Mouse (Mus musculus): Measurements from ENCODE around the gene Gcgr. TPM values are rescaled to one million over a fixed set of nuclear protein-coding genes. Genes with fewer than 3 reads are reported as not detected.
"Not testable (repeated sequence)": the region's sequence is repeated elsewhere in the genome, so short reads cannot be mapped to it uniquely, and the experiment has no call there.

Gene Gcgr
- total and polyA plus RNA-seq, 3 experiments = not detected

GRCm38 (mm10) chr11:120554834-120555233, 24.3 kb downstream of the Gcgr start:
- peaks cover 0 to 8% of the 10 kb centered on the region in 2 experiments; a peak in 3 of 4 replicates for H3K4me1 ChIP-seq (ENCODE audit: control insufficient read depth in 1 of 2, insufficient read depth in 2 of 2, low read length in 2 of 2)
- H3K27ac ChIP-seq (ENCODE audit: control insufficient read depth, low read depth, low read length) = no peak overlapping the region
- H3K79me2 ChIP-seq (ENCODE audit: control insufficient read depth, insufficient read depth, low read length, poor library complexity) = peaks cover 7% of the 10 kb centered on the region
- no peak for TF ChIP-seq SMC3 (IDR thresholded peaks at IDR 0.05; ENCODE audit: low read depth, low read length)
- no peak for TF ChIP-seq ZKSCAN1 (IDR thresholded peaks at IDR 0.05; ENCODE audit: low read depth, low read length)
- TF ChIP-seq CTCF (IDR thresholded peaks at IDR 0.05 in 2 of 3, conservative IDR thresholded peaks at IDR 0.05 in 1 of 3; ENCODE audit: control insufficient read depth in 1 of 3, insufficient read depth in 1 of 3, low read depth in 2 of 3, low read length in 3 of 3, poor library complexity in 1 of 3, severe bottlenecking in 1 of 3) = no peak
- no peak for TF ChIP-seq ZNF384 (IDR thresholded peaks at IDR 0.05; ENCODE audit: low read depth, low read length)
- no peak for TF ChIP-seq CHD1 (IDR thresholded peaks at IDR 0.05; ENCODE audit: low read depth, low read length)
- no peak for TF ChIP-seq MAX (IDR thresholded peaks at IDR 0.05; ENCODE audit: low read length)
- no peak for TF ChIP-seq MYC (IDR thresholded peaks at IDR 0.05; ENCODE audit: low read depth, low read length)
- TF ChIP-seq JUND (IDR thresholded peaks at IDR 0.05; ENCODE audit: low read depth, low read length) = no peak
- no peak for TF ChIP-seq NELFE (IDR thresholded peaks at IDR 0.05; ENCODE audit: low read depth, low read length)
- H3K27me3 ChIP-seq (ENCODE audit: control insufficient read depth in 1 of 2, insufficient read depth in 2 of 2, low read length in 2 of 2) = no peaks in the 10 kb centered on the region
- no peak for DNase-seq (ENCODE audit: low read depth, low spot score)
- H3K4me3 ChIP-seq (ENCODE audit: control insufficient read depth in 1 of 2, insufficient read depth in 1 of 2, low read depth in 2 of 2, low read length in 2 of 2) = no peak overlapping the region
- H3K9ac ChIP-seq (ENCODE audit: control insufficient read depth, low read depth, low read length, poor library complexity, severe bottlenecking) = no peak overlapping the region
- no peaks in the 10 kb centered on the region for H3K9me3 ChIP-seq (replicated peaks; ENCODE audit: insufficient read depth, low read length)
- H3K36me3 ChIP-seq (ENCODE audit: control insufficient read depth in 1 of 2, insufficient read depth in 2 of 2, low read length in 2 of 2) = peaks cover 0 to 4% of the 10 kb centered on the region in 2 experiments; a peak in 2 of 4 replicates

DNA sequence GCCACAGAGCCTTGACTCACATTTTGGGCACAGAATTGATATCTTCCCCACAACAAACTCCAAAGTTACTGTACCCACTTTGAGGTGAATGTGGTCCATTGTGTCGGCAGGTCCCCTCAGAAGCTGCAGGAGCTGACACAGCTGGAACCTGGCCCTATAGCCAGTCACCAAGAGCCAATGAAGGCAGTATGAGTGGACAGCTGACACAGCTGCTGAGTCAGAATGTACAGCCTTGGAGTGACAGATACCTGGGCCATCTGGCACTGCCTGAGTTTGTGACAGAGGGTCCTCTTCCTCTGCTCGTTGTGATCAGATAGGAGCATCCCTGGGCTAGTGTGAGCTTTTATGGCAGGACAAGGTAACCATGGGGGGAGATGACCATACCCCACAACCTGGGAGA, 24.8 kb downstream of the Gcgr start:
- Histone ChIP-seq H3K27me3 (ENCODE audit: control insufficient read depth in 1 of 2, insufficient read depth in 2 of 2, low read length in 2 of 2) (no peaks in the 10 kb centered on the region), H3K79me2 (ENCODE audit: control insufficient read depth, insufficient read depth, low read length, poor library complexity) (peaks cover 2% of the 10 kb centered on the region; the same call in 1 of the 2 replicates), H3K9me3 (replicated peaks; ENCODE audit: insufficient read depth, low read length) (no peaks in the 10 kb centered on the region), H3K4me3 (ENCODE audit: control insufficient read depth in 1 of 2, insufficient read depth in 1 of 2, low read depth in 2 of 2, low read length in 2 of 2) (no peak overlapping the region), H3K36me3 (ENCODE audit: control insufficient read depth in 1 of 2, insufficient read depth in 2 of 2, low read length in 2 of 2) (peaks cover under 1 to 2% of the 10 kb centered on the region in 2 experiments; a peak in 3 of 4 replicates), H3K9ac (ENCODE audit: control insufficient read depth, low read depth, low read length, poor library complexity, severe bottlenecking) (no peak overlapping the region), H3K27ac (ENCODE audit: control insufficient read depth, low read depth, low read length) (no peak overlapping the region), H3K4me1 (ENCODE audit: control insufficient read depth in 1 of 2, insufficient read depth in 2 of 2, low read length in 2 of 2) (peaks cover 0 to 3% of the 10 kb centered on the region in 2 experiments; a peak in 2 of 4 replicates)
- DNase-seq (ENCODE audit: low read depth, low spot score) = no peak
- TF ChIP-seq POLR2AphosphoS5 (IDR thresholded peaks at IDR 0.05; ENCODE audit: borderline replicate concordance, low read depth, low read length) (no peak), CTCF (IDR thresholded peaks at IDR 0.05 in 2 of 3, conservative IDR thresholded peaks at IDR 0.05 in 1 of 3; ENCODE audit: control insufficient read depth in 1 of 3, insufficient read depth in 1 of 3, low read depth in 2 of 3, low read length in 3 of 3, poor library complexity in 1 of 3, severe bottlenecking in 1 of 3) (no peak), SIN3A (IDR thresholded peaks at IDR 0.05; ENCODE audit: low read length) (no peak), RAD21 (IDR thresholded peaks at IDR 0.05; ENCODE audit: low read depth, low read length) (no peak), UBTF (IDR thresholded peaks at IDR 0.05; ENCODE audit: borderline replicate concordance, insufficient read depth, low read depth, low read length) (no peak), MAFK (IDR thresholded peaks at IDR 0.05; ENCODE audit: borderline replicate concordance, low read depth, low read length) (no peak)

DNA sequence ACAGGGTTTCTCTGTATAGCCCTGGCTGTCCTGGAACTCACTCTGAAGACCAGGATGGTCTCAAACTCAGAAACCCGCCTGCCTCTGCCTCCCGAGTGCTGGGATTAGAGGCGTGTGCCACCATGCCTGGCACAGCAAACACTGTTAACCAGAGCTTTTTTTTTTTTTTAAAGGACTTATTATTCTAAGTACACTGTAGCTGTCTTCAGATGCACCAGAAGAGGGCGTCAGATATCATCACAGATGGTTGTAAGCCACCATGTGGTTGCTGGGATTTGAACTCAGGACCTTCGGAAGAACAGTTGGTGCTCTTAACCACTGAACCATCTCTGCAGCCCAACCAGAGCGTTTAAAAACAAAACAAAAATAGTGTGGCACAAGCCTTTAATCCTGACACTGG, 28.3 kb downstream of the Gcgr start:
- H3K4me1 ChIP-seq (ENCODE audit: control insufficient read depth in 1 of 2, insufficient read depth in 2 of 2, low read length in 2 of 2); H3K4me3 ChIP-seq (ENCODE audit: control insufficient read depth in 1 of 2, insufficient read depth in 1 of 2, low read depth in 2 of 2, low read length in 2 of 2); H3K9me3 ChIP-seq (replicated peaks; ENCODE audit: insufficient read depth, low read length); H3K27ac ChIP-seq (ENCODE audit: control insufficient read depth, low read depth, low read length); H3K79me2 ChIP-seq (ENCODE audit: control insufficient read depth, insufficient read depth, low read length, poor library complexity); H3K27me3 ChIP-seq (ENCODE audit: control insufficient read depth in 1 of 2, insufficient read depth in 2 of 2, low read length in 2 of 2); H3K9ac ChIP-seq (ENCODE audit: control insufficient read depth, low read depth, low read length, poor library complexity, severe bottlenecking): not testable (repeated sequence)
- TF ChIP-seq CTCF (IDR thresholded peaks at IDR 0.05 in 2 of 3, conservative IDR thresholded peaks at IDR 0.05 in 1 of 3; ENCODE audit: control insufficient read depth in 1 of 3, insufficient read depth in 1 of 3, low read depth in 2 of 3, low read length in 3 of 3, poor library complexity in 1 of 3, severe bottlenecking in 1 of 3) = peak in 1 of 3 experiments; percentile 20; a peak in 1 of 6 replicates
- peak; percentile 7; the same call in 1 of the 2 replicates for TF ChIP-seq SMC3 (IDR thresholded peaks at IDR 0.05; ENCODE audit: low read depth, low read length)
- peak; percentile 61 for DNase-seq (ENCODE audit: low read depth, low spot score)
- peaks cover 0 to 15% of the 10 kb centered on the region in 2 experiments; a peak in 2 of 4 replicates for H3K36me3 ChIP-seq (ENCODE audit: control insufficient read depth in 1 of 2, insufficient read depth in 2 of 2, low read length in 2 of 2)

Data from MEL (cell line).